In genomic region chrX:11940246-11940645, GRCm38 (mm10) we compare ENCODE assay signal across 12 mouse cellular contexts.
"Had no signal": no experiment of that assay in that cellular context is flagged by ENCODE, and none has a peak within 500 bp of the region (broad histone marks: within the 10 kb centered on the region; RNA-seq: fewer than 3 reads in every experiment).

No protein-coding gene starts in this region.

- ATAC-seq: liver, postnatal 0 days; lung, postnatal 0 days; midbrain, embryonic 13.5 days; midbrain, embryonic 16.5 days had no signal

- DNase-seq: kidney, adult 8-10 months; kidney, postnatal 4 days; left cerebral cortex, postnatal 4 days; liver, postnatal 0 days; lung, embryonic 14.5 days; retina, postnatal 1 day; right cerebral cortex, postnatal 25 days; spleen, adult 18-20 months; thymus, postnatal 25 days had no signal
